Mouse (Mus musculus): ENCODE measurements around the gene Nek10. TPM values are rescaled to one million over a fixed set of nuclear protein-coding genes. Genes with fewer than 3 reads are reported as not detected.
A peak's percentile ranks its signal among the peaks of the same experiment; 100 is the strongest.
"Not testable (repeated sequence)": the region's sequence is repeated elsewhere in the genome, so short reads cannot be mapped to it uniquely, and the experiment has no call there.

Gene Nek10
- polyA plus RNA-seq (2016; fragmentation: Nextera tagmentation; extraction: Ambion mirVana) = 0.04 TPM in 1 of 2 replicates, not detected in the other

GRCm38 (mm10) chr14:14803115-14803514 lies at the start of gene Nek10:
Gene Nek10 (plus strand): TSS chr14:14803415.
- not testable (repeated sequence) for H3K9me3 ChIP-seq (replicated peaks); H3K27ac ChIP-seq (ENCODE audit: poor library complexity, severe bottlenecking); H3K27me3 ChIP-seq (replicated peaks); H3K4me1 ChIP-seq (replicated peaks); H3K4me3 ChIP-seq; H3K9ac ChIP-seq; ATAC-seq (ENCODE audit: insufficient number of reproducible peaks, low FRiP score); H3K36me3 ChIP-seq; H3K4me2 ChIP-seq
- 75% methylated on average over 2 of the region's 2 CpGs for WGBS

- Histone ChIP-seq H3K4me1 (replicated peaks) (no peaks in the 10 kb centered on the region), H3K4me3 (no peak overlapping the region), H3K9ac (no peak overlapping the region), H3K9me3 (replicated peaks) (no peaks in the 10 kb centered on the region), H3K27me3 (replicated peaks) (no peaks in the 10 kb centered on the region), H3K4me2 (no peak overlapping the region), H3K36me3 (peaks cover 40% of the 10 kb centered on the region), H3K27ac (ENCODE audit: poor library complexity, severe bottlenecking) (no peak overlapping the region)
- ATAC-seq (ENCODE audit: insufficient number of reproducible peaks, low FRiP score) = no peak
- 88% methylated on average over 2 of the region's 2 CpGs for WGBS
These were observed 22.0 kb upstream of the Nek10 start for GRCm38 (mm10) chr14:14781169-14781568.

GRCm38 (mm10) chr14:14784223-14784622 lies 19.0 kb upstream of the Nek10 start:
- H3K9me3 ChIP-seq (replicated peaks) = peaks cover 5% of the 10 kb centered on the region; the same call in 1 of the 2 replicates
- no peak overlapping the region for H3K9ac ChIP-seq
- no peak for ATAC-seq (ENCODE audit: insufficient number of reproducible peaks, low FRiP score)
- no peaks in the 10 kb centered on the region for H3K4me1 ChIP-seq (replicated peaks)
- H3K27ac ChIP-seq (ENCODE audit: poor library complexity, severe bottlenecking) = no peak overlapping the region
- peaks cover 42% of the 10 kb centered on the region for H3K36me3 ChIP-seq
- H3K4me2 ChIP-seq = no peak overlapping the region
- no peak overlapping the region for H3K4me3 ChIP-seq
- WGBS = 96% methylated on average over 1 of the region's 1 CpGs
- H3K27me3 ChIP-seq (replicated peaks) = no peaks in the 10 kb centered on the region

- ATAC-seq (ENCODE audit: insufficient number of reproducible peaks, low FRiP score) = no peak
- Histone ChIP-seq H3K4me2 (no peak overlapping the region), H3K27ac (ENCODE audit: poor library complexity, severe bottlenecking) (no peak overlapping the region), H3K9me3 (replicated peaks) (peaks cover 5% of the 10 kb centered on the region; the same call in 1 of the 2 replicates), H3K9ac (no peak overlapping the region), H3K4me1 (replicated peaks) (no peaks in the 10 kb centered on the region), H3K36me3 (peaks cover 36% of the 10 kb centered on the region), H3K4me3 (no peak overlapping the region), H3K27me3 (replicated peaks) (no peaks in the 10 kb centered on the region)
- WGBS = 96% methylated on average over 1 of the region's 1 CpGs
These were observed 16.2 kb upstream of the Nek10 start for GRCm38 (mm10) chr14:14786979-14787378.

GRCm38 (mm10) chr14:14789840-14790470 lies 13.3 kb upstream of the Nek10 start:
- 93% methylated on average over 4 of the region's 4 CpGs for WGBS

GRCm38 (mm10) chr14:14799861-14800260 lies 3.4 kb upstream of the Nek10 start:
- Histone ChIP-seq H3K9ac (no peak overlapping the region), H3K4me2 (no peak overlapping the region), H3K36me3 (peaks cover 6% of the 10 kb centered on the region; the same call in 1 of the 2 replicates), H3K27ac (ENCODE audit: poor library complexity, severe bottlenecking) (no peak overlapping the region), H3K9me3 (replicated peaks) (no peaks in the 10 kb centered on the region), H3K4me1 (replicated peaks) (no peaks in the 10 kb centered on the region), H3K27me3 (replicated peaks) (no peaks in the 10 kb centered on the region), H3K4me3 (no peak overlapping the region)
- ATAC-seq (ENCODE audit: insufficient number of reproducible peaks, low FRiP score) = no peak
- 77% methylated on average over 5 of the region's 5 CpGs for WGBS

More at GRCm38 (mm10) chr14:14789840-14790470, 13.3 kb upstream of the Nek10 start:
- Histone ChIP-seq H3K9me3 (replicated peaks) (peaks cover 5% of the 10 kb centered on the region; the same call in 1 of the 2 replicates), H3K4me2 (no peak overlapping the region), H3K4me1 (replicated peaks) (no peaks in the 10 kb centered on the region), H3K36me3 (peaks cover 35% of the 10 kb centered on the region), H3K4me3 (no peak overlapping the region), H3K27ac (ENCODE audit: poor library complexity, severe bottlenecking) (no peak overlapping the region), H3K9ac (no peak overlapping the region), H3K27me3 (replicated peaks) (no peaks in the 10 kb centered on the region)
- ATAC-seq (ENCODE audit: insufficient number of reproducible peaks, low FRiP score) = no peak

- Histone ChIP-seq H3K4me3 (no peak overlapping the region), H3K27ac (ENCODE audit: poor library complexity, severe bottlenecking) (no peak overlapping the region), H3K4me1 (replicated peaks) (no peaks in the 10 kb centered on the region), H3K27me3 (replicated peaks) (no peaks in the 10 kb centered on the region), H3K4me2 (no peak overlapping the region), H3K36me3 (peaks cover 6% of the 10 kb centered on the region; the same call in 1 of the 2 replicates), H3K9ac (no peak overlapping the region), H3K9me3 (replicated peaks) (no peaks in the 10 kb centered on the region)
- 91% methylated on average over 4 of the region's 4 CpGs for WGBS
- no peak for ATAC-seq (ENCODE audit: insufficient number of reproducible peaks, low FRiP score)
These were observed 2.9 kb upstream of the Nek10 start for GRCm38 (mm10) chr14:14800332-14800731.

GRCm38 (mm10) chr14:14800810-14801209 lies 2.4 kb upstream of the Nek10 start:
- Histone ChIP-seq H3K27ac (ENCODE audit: poor library complexity, severe bottlenecking) (no peak overlapping the region), H3K9ac (no peak overlapping the region), H3K36me3 (peaks cover 6% of the 10 kb centered on the region; the same call in 1 of the 2 replicates), H3K4me3 (no peak overlapping the region), H3K4me2 (no peak overlapping the region), H3K9me3 (replicated peaks) (no peaks in the 10 kb centered on the region), H3K27me3 (replicated peaks) (no peaks in the 10 kb centered on the region), H3K4me1 (replicated peaks) (no peaks in the 10 kb centered on the region)
- ATAC-seq (ENCODE audit: insufficient number of reproducible peaks, low FRiP score) = no peak
- 88% methylated on average over 3 of the region's 3 CpGs for WGBS

- Histone ChIP-seq H3K4me1 (replicated peaks) (no peaks in the 10 kb centered on the region), H3K4me2 (no peak overlapping the region), H3K4me3 (no peak overlapping the region), H3K36me3 (peaks cover 4% of the 10 kb centered on the region; the same call in 1 of the 2 replicates), H3K9me3 (replicated peaks) (no peaks in the 10 kb centered on the region), H3K27me3 (replicated peaks) (no peaks in the 10 kb centered on the region), H3K27ac (ENCODE audit: poor library complexity, severe bottlenecking) (no peak overlapping the region), H3K9ac (no peak overlapping the region)
- ATAC-seq (ENCODE audit: insufficient number of reproducible peaks, low FRiP score) = no peak
- WGBS = 17% methylated on average over 10 of the region's 10 CpGs
These were observed 804 bp downstream of the Nek10 start for GRCm38 (mm10) chr14:14803921-14804517.

GRCm38 (mm10) chr14:14804518-14805212 lies 1.4 kb downstream of the Nek10 start:
- H3K27me3 ChIP-seq (replicated peaks) = no peaks in the 10 kb centered on the region
- no peak overlapping the region for H3K27ac ChIP-seq (ENCODE audit: poor library complexity, severe bottlenecking)
- no peak for ATAC-seq (ENCODE audit: insufficient number of reproducible peaks, low FRiP score)
- WGBS = 69% methylated on average over 5 of the region's 5 CpGs
- no peak overlapping the region for H3K9ac ChIP-seq
- no peaks in the 10 kb centered on the region for H3K4me1 ChIP-seq (replicated peaks)
- peaks cover 4% of the 10 kb centered on the region; the same call in 1 of the 2 replicates for H3K36me3 ChIP-seq
- H3K4me3 ChIP-seq = no peak overlapping the region
- H3K4me2 ChIP-seq = no peak overlapping the region
- no peaks in the 10 kb centered on the region for H3K9me3 ChIP-seq (replicated peaks)

- WGBS = 62% methylated on average over 12 of the region's 12 CpGs
- Histone ChIP-seq H3K4me1 (replicated peaks) (peaks cover 5% of the 10 kb centered on the region; the same call in 1 of the 2 replicates), H3K4me3 (no peak overlapping the region), H3K27ac (ENCODE audit: poor library complexity, severe bottlenecking) (no peak overlapping the region), H3K36me3 (no peaks in the 10 kb centered on the region), H3K9me3 (replicated peaks) (no peaks in the 10 kb centered on the region), H3K4me2 (0 out of 2 replicates have a peak overlapping the region, but pooled peaks have one; percentile 28), H3K9ac (no peak overlapping the region), H3K27me3 (replicated peaks) (no peaks in the 10 kb centered on the region)
- no peak for ATAC-seq (ENCODE audit: insufficient number of reproducible peaks, low FRiP score)
These were observed 29.5 kb downstream of the Nek10 start for GRCm38 (mm10) chr14:14832520-14833240.
